Mouse (Mus musculus): ENCODE data around the gene Trim25.

DNA sequence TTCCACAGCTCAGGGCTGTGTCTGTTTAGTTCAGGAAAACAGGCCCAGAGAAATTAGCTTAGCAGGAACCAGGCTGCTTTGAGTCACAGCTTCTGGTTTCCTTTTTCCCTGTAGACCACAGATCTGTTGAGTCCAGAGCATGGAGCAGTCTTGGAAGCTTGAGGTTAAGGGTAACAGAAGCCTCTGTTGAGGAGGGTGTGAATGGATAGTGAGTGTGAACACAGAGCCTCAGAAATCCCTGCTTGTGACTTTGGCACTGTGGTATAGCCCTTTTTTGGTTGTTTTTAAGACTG is 1.3 kb downstream of the Trim25 start:
- TF ChIP-seq CTCF (IDR thresholded peaks at IDR 0.05; ENCODE audit: low read depth, low read length) = no peak
- no peak for TF ChIP-seq POLR2A (IDR thresholded peaks at IDR 0.05; ENCODE audit: insufficient read depth, low read length)
- no peak for TF ChIP-seq EP300 (IDR thresholded peaks at IDR 0.05; ENCODE audit: insufficient read depth, low read depth, low read length)

All from ES-Bruce4 (cell line).